Mouse (Mus musculus): ENCODE data around the gene Myo9a.
"Not testable (repeated sequence)": the region's sequence is repeated elsewhere in the genome, so short reads cannot be mapped to it uniquely, and the experiment has no call there.

Gene Myo9a

GRCm38 (mm10) chr9:59949511-59949910 lies 198.8 kb downstream of the Myo9a start:
- no peak for DNase-seq (ENCODE audit: low spot score)

DNA sequence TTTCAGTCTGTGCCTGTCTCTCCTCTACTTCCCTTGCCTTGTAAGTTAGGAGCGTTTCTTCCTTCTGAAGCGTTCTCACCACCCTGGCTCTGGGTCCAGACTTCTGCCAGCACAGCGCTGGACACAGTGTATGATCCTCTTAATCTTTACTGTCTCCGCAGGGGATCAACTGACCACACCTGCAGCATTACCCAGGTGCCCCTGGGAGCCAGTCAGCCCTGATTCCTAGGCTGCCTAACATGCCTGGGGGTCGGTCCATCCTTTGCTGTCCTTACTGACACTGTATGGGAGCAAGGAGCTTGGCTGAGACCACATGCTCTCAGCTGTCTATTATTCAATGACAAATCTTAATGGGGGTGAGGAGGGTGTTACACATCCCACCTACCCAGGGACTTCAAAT lies 199.3 kb downstream of the Myo9a start:
- no peak for DNase-seq (ENCODE audit: low spot score)

DNA sequence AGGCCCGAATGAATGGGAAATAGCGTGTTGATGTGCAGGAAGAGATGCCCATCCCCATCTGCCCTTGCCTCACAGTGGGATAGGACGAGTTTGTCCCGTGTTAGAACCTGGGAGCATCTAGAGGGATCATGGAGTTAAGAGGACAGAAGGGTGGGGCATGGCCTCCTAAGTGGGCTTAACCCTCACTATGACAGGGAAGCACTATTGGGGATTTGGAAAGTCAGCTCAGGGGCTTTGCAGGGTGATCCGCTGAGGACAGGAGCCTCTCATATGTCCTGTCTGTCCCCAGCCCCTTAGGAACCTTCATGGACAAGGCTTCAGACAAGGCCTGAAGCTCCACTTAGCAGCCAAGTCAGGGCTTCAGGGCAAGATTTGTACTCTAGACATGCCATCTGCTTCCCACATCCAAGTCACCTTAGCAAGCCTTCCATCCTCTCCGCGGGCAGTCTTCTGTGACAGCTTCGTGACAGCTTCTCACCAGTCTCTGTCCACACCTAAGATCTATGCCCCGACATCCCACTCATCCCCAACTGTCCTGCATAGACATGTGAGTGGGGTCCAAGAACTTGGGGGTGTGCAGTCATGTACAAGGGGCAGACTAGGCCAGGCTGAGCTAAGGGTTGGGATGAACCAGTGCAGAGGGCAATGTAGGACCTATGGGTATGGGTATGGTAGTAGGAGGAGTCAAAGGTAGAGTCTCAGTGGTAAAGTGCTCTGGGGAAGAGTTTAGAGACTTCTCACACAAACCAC lies 200.5 kb downstream of the Myo9a start:
- DNase-seq (ENCODE audit: low spot score) = no peak

DNA sequence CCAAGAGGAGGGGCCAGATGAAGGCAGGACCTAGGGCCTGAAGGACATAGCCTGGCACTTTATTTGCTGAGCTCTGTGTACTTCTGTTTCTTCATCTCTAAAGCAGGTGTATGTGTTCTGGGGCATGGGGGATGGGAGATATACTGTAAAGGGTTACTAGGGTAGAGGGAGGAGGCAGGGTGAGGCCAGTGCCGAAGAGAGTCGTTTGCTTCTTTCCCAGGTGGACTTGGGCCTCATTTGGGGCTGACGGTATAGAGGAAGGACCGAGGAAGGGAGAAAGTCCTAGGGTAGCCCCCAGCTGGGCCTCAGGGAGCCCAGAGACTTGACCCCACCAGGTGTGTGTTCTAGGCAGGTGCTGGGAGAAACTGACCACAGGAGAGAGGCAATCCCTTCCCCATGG lies 201.2 kb downstream of the Myo9a start:
- DNase-seq (ENCODE audit: low spot score) = no peak

DNA sequence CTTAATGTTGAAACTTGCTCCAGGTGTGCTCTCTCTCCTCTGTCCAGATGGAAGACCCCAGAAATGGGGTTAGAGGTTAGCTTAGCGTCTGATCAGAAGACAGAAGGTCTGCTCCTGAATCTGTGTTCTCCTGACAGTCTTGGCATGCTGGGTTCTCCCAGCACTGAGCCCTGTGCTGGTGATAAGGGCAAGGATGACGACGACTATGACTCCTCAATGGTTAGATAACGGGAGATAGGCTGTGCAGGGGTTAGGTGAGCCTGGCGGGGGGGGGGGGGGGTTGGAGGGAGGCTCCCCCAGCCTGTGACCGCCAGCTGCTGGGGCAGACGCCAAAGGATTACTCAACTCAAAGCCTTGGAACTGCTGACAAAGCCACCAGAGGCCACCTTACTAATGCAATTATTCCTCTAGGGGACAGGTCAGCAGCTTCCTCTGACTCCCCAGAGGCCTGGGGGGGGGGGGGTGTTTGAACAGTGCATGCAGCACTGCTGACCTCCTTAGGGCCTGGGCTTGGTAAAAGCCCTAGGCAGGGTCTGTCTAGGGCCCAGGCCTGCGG lies 201.9 kb downstream of the Myo9a start:
- DNase-seq (ENCODE audit: low spot score) = peak; percentile 87

DNA sequence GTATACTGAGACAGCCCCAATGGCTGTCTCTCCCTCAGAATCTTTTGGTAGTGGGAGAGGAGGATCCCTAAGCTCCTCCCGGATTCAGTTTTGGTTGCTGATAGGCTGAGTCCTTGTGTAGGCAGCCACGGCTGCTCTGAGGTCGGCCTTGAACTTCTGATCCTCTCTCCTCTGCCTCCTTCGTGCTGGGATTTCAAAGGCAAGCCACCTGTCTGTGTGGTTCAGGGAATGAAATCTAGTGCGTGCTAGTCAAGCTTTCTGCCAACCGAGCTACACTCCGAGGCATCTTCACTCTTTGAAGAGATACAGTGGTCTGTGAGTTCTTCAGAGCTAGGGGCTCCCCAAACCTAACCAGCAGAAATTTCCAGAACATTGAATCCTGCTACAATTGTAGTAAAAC lies 202.9 kb downstream of the Myo9a start:
- no peak for DNase-seq (ENCODE audit: low spot score)

DNA sequence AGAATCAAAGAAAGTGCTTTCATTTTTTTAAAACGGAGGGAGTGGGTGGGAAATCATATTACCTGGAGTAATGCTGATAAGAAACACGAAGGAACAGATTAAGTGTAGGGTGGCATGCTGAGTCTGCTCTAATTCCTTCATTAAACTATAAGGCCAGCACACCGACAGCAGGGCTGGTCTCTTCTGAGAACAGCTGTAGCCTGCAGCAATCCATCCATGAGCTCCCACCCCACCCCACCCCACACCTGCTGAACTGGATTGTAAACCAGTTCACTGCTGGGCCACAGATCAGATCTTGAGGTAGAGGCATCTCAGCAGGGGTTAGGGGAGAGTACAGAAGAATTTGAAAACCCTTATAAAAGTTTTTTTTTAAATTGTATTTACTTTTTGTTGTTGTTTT lies 204.5 kb downstream of the Myo9a start:
- DNase-seq (ENCODE audit: low spot score) = no peak

- no peak for DNase-seq (ENCODE audit: low spot score)
Observed at GRCm38 (mm10) chr9:59955692-59956091, 205.0 kb downstream of the Myo9a start.

- no peak for DNase-seq (ENCODE audit: low spot score)
Observed at GRCm38 (mm10) chr9:59956496-59956895, 205.8 kb downstream of the Myo9a start.

- not testable (repeated sequence) for DNase-seq (ENCODE audit: low spot score)
Observed at GRCm38 (mm10) chr9:59958115-59958514, 207.4 kb downstream of the Myo9a start.

DNA sequence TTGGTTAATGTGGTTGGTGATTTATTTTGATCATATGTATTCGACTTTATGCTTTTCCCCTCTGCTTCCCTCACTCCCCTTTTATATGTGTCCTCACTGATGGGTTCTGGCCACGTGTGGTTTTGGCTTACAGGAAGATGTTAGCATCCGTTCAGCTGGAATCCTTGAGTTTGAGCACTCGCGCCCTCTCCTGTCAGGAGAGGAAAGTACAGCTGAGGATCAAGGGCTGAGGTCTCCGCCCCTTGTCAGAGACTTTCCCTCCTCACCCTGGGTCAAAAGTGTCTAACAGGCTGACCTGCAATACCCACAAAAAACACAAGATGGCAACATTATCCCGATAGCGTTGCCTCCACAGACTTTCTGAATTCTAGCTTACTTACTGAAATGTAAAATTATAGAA lies 208.6 kb downstream of the Myo9a start:
- DNase-seq (ENCODE audit: low spot score) = peak; percentile 88

DNA sequence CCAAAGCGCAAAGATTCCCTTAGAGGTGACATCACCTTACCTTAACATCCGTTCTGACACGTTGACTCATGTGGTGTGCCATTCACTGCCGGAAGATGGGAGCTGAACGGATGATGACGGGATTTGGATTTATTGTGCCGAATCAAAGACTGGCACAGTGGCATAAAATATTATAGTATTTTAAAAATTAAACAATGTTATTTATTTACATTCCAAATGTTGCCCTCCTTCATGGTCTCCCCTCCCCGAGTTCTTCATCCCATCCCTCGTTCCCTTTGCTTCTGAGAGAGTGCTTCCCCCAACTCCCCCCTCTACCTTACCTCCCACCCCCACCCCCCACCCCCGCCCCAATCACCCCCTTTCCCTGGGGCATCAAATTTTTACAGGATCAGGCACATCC lies 209.9 kb downstream of the Myo9a start, which contains the start of gene Nr2e3:
TSS of gene Nr2e3 (minus strand) at position 101 of the 400 bp plus-strand sequence.
- DNase-seq (ENCODE audit: low spot score) = no peak

DNA sequence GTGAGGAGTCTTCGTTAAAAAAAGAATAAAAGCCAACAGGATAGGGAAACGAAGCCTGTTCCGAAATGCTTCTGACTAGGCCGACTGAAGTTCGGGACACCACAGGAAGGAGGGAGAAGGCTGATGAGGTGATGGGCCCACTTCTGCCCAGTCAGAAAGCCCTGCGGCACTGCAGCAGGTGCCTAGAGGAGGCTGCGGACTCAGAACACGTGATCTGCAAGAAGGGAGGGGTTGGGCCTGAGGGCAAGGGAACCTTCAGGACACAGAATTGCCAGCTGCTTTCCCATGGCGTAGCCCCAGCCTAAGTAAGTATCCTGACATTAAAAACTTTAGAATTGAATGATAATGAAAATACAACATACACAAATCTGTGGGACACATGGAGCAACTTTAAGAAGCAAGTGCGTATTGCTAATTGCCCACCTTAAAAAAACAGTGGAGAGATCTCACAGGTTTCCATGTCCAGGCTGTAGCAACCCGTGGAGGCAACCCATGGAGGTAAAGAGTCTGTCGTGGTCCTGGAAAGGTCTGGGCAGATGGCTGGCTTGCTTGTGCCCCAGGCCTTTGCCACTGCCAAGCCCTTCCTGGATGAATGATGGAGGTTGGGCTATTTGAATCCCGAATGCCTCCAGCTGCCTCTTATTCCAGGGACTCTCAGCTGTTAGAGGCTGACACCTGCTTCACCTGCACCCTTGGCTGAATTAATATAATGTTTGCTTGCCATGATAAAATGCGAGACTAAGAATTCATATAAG lies 210.7 kb downstream of the Myo9a start:
- DNase-seq (ENCODE audit: low spot score) = no peak

- no peak for DNase-seq (ENCODE audit: low spot score)
Observed at GRCm38 (mm10) chr9:59964367-59964766, 213.7 kb downstream of the Myo9a start.

DNA sequence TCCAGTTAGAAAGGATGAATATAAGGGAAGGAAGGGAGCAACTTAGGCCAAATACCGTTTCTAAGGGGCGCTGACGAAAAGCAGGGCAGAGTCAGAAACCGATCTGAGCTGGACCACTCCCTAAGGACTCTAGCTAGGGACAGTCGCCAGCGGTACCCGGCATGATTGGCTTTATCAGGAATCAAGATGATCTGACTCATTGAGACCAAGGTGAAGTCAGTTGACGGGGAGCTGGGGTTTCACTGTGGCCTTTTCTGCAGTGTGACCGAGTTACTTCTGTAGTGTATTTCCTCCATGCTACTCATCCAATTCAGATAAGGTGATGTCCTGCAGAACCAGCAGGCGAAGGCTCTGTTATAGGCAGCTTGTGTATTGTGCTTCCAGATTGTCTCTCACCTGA lies 214.3 kb downstream of the Myo9a start:
- DNase-seq (ENCODE audit: low spot score) = no peak

- peak; percentile 23 for DNase-seq (ENCODE audit: low spot score)
Observed at GRCm38 (mm10) chr9:59969383-59969782, 218.7 kb downstream of the Myo9a start.

DNA sequence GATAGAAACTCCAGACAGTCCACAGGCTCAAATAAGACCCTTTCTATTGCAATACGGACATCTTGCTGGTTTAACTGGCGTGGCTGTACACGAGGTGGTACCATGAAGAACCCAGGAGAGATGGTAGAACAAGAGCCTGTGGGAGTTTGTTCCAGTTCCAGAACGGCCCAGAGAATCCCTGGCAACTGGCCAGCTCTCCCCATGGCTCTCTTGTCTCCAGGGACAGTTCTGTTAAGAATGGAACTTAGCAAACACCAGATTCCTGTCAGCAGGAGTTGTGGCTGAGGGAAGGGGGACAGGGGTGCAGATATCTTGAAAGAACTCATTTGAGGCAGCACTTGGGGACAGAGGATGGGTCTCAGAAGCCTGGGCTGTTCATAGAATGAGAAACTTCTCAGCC lies 220.6 kb downstream of the Myo9a start:
- DNase-seq (ENCODE audit: low spot score) = no peak

Measured in yolk sac, embryonic 10.5 days (tissue).